Mouse (Mus musculus): ENCODE data around the gene Dicer1. TPM values are rescaled to one million over a fixed set of nuclear protein-coding genes. Genes with fewer than 3 reads are reported as not detected.
A peak's percentile ranks its signal among the peaks of the same experiment; 100 is the strongest.
"Not testable (repeated sequence)": the region's sequence is repeated elsewhere in the genome, so short reads cannot be mapped to it uniquely, and the experiment has no call there.

The Dicer1 gene
- polyA plus RNA-seq, 1 experiment from 2014 or later = 15.6 TPM

DNA sequence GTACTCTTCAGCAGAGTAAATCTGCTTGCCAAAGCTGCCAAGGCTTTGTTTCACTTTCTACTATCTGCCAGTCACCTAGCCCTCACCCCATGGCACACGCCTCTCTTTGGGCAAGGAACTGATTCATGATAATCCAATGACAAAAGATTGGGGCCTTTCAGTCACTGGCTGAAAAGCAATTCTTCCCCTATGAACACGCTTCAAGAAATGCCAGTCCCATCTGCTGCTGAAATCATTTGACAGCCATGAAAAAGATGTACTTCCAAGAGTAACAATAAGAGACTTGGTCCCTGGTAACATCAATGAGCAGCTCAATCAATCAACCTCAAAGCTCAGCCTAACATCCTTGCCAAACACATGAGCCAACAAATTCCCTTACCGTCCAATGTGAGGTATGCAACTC is 15.8 kb downstream of the Dicer1 start:
- no peak overlapping the region for H3K27ac ChIP-seq (ENCODE audit: low read length)
- H3K9me3 ChIP-seq (ENCODE audit: low read length) = no peaks in the 10 kb centered on the region
- H3K27me3 ChIP-seq (replicated peaks; ENCODE audit: insufficient read depth, low read length) = no peaks in the 10 kb centered on the region
- ATAC-seq (no peak), DNase-seq (ENCODE audit: low spot score) (no peak)
- 64% methylated on average over 3 of the region's 3 CpGs for WGBS
- H3K9ac ChIP-seq (replicated peaks; ENCODE audit: low read depth) = no peak overlapping the region
- TF ChIP-seq CTCF (IDR thresholded peaks at IDR 0.05) (no peak), EP300 (IDR thresholded peaks at IDR 0.05) (no peak)
- H3K36me3 ChIP-seq (ENCODE audit: insufficient read depth, low read length) = peaks cover 3% of the 10 kb centered on the region; the same call in 1 of the 2 replicates
- no peak overlapping the region for H3K4me3 ChIP-seq (ENCODE audit: low read depth, low read length)
- H3K4me1 ChIP-seq (ENCODE audit: insufficient read depth, low read depth, low read length) = no peaks in the 10 kb centered on the region
- no peak overlapping the region for H3K4me2 ChIP-seq (replicated peaks; ENCODE audit: low read depth, low read length)

DNA sequence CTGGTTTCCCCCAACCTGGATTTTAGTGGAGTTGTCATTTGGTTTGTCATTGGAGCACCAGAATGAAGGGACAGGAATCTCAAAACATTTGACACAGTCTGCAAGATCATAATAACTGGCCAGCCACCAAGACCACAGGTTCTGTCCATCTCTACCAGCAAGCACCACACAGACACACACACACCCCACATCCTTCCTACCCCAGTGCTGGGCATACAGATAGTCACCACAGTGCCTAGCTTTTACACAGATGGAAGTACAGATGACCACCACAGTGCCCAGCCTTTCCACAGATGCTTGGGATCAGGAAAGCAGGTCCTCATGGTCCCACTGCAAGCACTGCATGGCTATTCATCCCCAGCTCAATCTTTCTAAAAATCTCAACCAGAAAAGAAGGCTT is 18.6 kb downstream of the Dicer1 start:
- no peak for ATAC-seq

DNA sequence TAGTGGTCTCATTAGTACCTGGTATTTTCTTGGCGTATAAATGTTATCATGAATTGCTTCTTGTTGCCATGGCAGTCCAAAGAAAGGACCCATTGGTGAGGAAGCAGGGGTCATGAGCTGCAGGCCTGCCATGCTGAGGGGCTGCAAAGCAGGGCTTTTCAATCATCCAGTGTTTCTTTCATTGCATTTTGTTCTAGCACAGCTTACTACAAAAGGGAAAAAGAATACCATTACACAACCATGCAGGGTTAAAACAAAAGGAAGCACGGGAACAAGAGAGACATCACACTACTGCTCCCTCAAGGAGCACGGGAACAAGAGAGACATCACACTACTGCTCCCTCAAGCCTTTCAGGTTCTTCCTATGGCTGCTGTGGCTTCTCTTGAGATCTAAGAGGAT is 20.0 kb downstream of the Dicer1 start:
- Histone ChIP-seq H3K27me3 (replicated peaks; ENCODE audit: insufficient read depth, low read length) (no peaks in the 10 kb centered on the region), H3K36me3 (ENCODE audit: insufficient read depth, low read length) (peaks cover 34% of the 10 kb centered on the region), H3K4me2 (replicated peaks; ENCODE audit: low read depth, low read length) (no peak overlapping the region), H3K9me3 (ENCODE audit: low read length) (no peaks in the 10 kb centered on the region), H3K4me3 (ENCODE audit: low read depth, low read length) (no peak overlapping the region), H3K9ac (replicated peaks; ENCODE audit: low read depth) (no peak overlapping the region), H3K4me1 (ENCODE audit: insufficient read depth, low read depth, low read length) (no peaks in the 10 kb centered on the region), H3K27ac (ENCODE audit: low read length) (no peak overlapping the region)
- ATAC-seq = no peak
- no peak for TF ChIP-seq EP300 (IDR thresholded peaks at IDR 0.05)
- TF ChIP-seq CTCF (IDR thresholded peaks at IDR 0.05) = no peak
- 89% methylated on average over 3 of the region's 3 CpGs for WGBS
- DNase-seq (ENCODE audit: low spot score) = no peak

More for the DNA sequence above, 18.6 kb downstream of the Dicer1 start:
- H3K9me3 ChIP-seq (ENCODE audit: low read length) = no peaks in the 10 kb centered on the region
- H3K9ac ChIP-seq (replicated peaks; ENCODE audit: low read depth) = no peak overlapping the region
- H3K27me3 ChIP-seq (replicated peaks; ENCODE audit: insufficient read depth, low read length) = no peaks in the 10 kb centered on the region
- no peak overlapping the region for H3K4me2 ChIP-seq (replicated peaks; ENCODE audit: low read depth, low read length)
- H3K4me3 ChIP-seq (ENCODE audit: low read depth, low read length) = no peak overlapping the region
- DNase-seq (ENCODE audit: low spot score) = no peak
- H3K27ac ChIP-seq (ENCODE audit: low read length) = no peak overlapping the region
- TF ChIP-seq CTCF (IDR thresholded peaks at IDR 0.05) (no peak), EP300 (IDR thresholded peaks at IDR 0.05) (no peak)
- H3K36me3 ChIP-seq (ENCODE audit: insufficient read depth, low read length) = peaks cover 24% of the 10 kb centered on the region
- no peaks in the 10 kb centered on the region for H3K4me1 ChIP-seq (ENCODE audit: insufficient read depth, low read depth, low read length)

DNA sequence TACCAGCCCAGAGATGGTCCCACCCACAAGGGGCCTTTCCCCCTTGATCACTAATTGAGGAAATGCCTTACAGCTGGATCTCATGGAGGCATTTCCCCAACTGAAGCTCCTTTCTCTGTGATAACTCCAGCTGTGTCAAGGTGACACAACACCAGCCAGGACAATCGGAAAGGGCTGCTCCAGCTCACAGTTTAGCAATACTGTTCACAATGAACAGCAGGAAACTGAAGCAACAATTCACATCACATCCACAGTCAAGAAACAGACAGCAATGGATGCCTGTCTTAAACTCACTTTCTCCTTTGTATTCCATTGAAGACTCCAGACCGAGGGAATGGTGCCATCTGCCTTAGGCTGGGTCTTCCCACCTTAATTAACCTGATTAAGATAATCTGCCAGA is 25.3 kb downstream of the Dicer1 start:
- not testable (repeated sequence) for H3K4me3 ChIP-seq (ENCODE audit: low read depth, low read length); H3K27me3 ChIP-seq (replicated peaks; ENCODE audit: insufficient read depth, low read length); H3K27ac ChIP-seq (ENCODE audit: low read length); H3K4me1 ChIP-seq (ENCODE audit: insufficient read depth, low read depth, low read length); H3K4me2 ChIP-seq (replicated peaks; ENCODE audit: low read depth, low read length); H3K9ac ChIP-seq (replicated peaks; ENCODE audit: low read depth); H3K9me3 ChIP-seq (ENCODE audit: low read length); DNase-seq (ENCODE audit: low spot score); ATAC-seq
- peaks cover 53% of the 10 kb centered on the region for H3K36me3 ChIP-seq (ENCODE audit: insufficient read depth, low read length)
- WGBS = 85% methylated on average over 2 of the region's 2 CpGs

DNA sequence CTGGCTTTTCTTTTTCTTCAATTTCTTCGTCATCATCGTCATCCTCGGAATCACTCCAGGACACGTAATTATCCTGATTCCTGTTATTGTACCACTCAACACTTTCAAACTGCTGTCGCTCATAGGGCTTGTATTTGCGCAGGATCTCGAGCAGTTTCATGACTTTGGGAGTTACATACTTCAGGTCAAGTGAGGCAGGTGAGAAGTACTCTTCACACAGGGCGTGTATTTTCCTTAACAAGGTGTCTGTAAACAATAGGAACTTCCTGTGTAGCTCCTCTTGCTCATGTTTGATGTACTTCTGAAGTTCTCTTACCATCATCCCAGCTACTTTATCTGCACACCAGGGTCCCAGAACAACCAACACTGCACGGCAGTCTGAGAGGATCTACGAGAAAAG is 29.7 kb downstream of the Dicer1 start:
- H3K27me3 ChIP-seq (replicated peaks; ENCODE audit: insufficient read depth, low read length) = no peaks in the 10 kb centered on the region
- H3K9ac ChIP-seq (replicated peaks; ENCODE audit: low read depth) = no peak overlapping the region
- H3K4me2 ChIP-seq (replicated peaks; ENCODE audit: low read depth, low read length) = no peak overlapping the region
- WGBS = 62% methylated on average over 10 of the region's 10 CpGs
- H3K9me3 ChIP-seq (ENCODE audit: low read length) = no peaks in the 10 kb centered on the region
- TF ChIP-seq CTCF (IDR thresholded peaks at IDR 0.05) (no peak), EP300 (IDR thresholded peaks at IDR 0.05) (no peak; the same call in 1 of the 2 replicates)
- no peak overlapping the region for H3K4me3 ChIP-seq (ENCODE audit: low read depth, low read length)
- DNase-seq (ENCODE audit: low spot score) = peak; percentile 71
- H3K4me1 ChIP-seq (ENCODE audit: insufficient read depth, low read depth, low read length) = no peaks in the 10 kb centered on the region
- peak; percentile 80 for ATAC-seq
- H3K27ac ChIP-seq (ENCODE audit: low read length) = no peak overlapping the region
- H3K36me3 ChIP-seq (ENCODE audit: insufficient read depth, low read length) = peaks cover 20% of the 10 kb centered on the region; the same call in 1 of the 2 replicates

DNA sequence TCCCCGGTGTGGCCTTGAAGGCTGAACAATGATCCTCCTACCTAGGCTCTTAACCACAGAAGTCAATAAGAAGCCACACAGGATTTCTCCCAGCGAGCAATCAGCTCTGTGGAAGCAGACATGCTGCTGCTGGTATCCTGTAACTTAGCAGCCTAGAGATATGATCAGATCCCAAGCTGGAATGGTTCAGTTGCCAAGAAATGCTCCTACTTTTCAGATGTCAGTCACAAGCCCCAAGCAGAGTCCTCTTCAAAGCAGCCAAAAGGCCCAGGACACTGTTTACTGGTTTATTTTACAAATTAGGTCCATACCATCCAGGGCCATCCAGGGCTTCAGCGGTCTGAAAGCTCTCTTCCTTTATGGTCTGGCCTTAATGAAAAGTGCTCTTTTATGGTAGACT is 30.7 kb downstream of the Dicer1 start:
- H3K4me2 ChIP-seq (replicated peaks; ENCODE audit: low read depth, low read length) = no peak overlapping the region
- 95% methylated on average over 3 of the region's 3 CpGs for WGBS
- peaks cover 18% of the 10 kb centered on the region; the same call in 1 of the 2 replicates for H3K36me3 ChIP-seq (ENCODE audit: insufficient read depth, low read length)
- no peaks in the 10 kb centered on the region for H3K27me3 ChIP-seq (replicated peaks; ENCODE audit: insufficient read depth, low read length)
- H3K9ac ChIP-seq (replicated peaks; ENCODE audit: low read depth) = no peak overlapping the region
- ATAC-seq = no peak
- DNase-seq (ENCODE audit: low spot score) = no peak
- TF ChIP-seq EP300 (IDR thresholded peaks at IDR 0.05) (no peak), CTCF (IDR thresholded peaks at IDR 0.05) (no peak)
- no peaks in the 10 kb centered on the region for H3K9me3 ChIP-seq (ENCODE audit: low read length)
- no peak overlapping the region for H3K27ac ChIP-seq (ENCODE audit: low read length)
- H3K4me1 ChIP-seq (ENCODE audit: insufficient read depth, low read depth, low read length) = no peaks in the 10 kb centered on the region
- H3K4me3 ChIP-seq (ENCODE audit: low read depth, low read length) = no peak overlapping the region

DNA sequence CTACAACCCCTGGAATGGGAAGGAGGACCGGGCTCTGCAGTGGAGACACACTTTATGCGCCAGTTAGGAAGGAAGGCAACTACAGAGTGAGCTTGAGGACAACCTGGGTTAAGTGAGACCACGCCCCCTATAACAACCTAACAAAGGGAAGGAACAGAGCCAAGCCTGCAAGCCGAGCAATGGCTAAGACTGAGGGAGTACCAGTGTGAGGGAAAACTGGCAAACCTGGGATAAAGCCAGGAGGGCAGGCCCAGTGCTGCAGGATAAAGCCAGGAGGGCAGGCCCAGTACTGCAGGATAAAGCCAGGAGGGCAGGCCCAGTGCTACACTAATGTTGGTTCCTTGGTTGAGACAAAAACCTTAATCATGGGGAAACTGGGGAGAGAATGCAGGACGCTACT is 32.8 kb downstream of the Dicer1 start:
- H3K9ac ChIP-seq (replicated peaks; ENCODE audit: low read depth) = no peak overlapping the region
- H3K4me3 ChIP-seq (ENCODE audit: low read depth, low read length) = no peak overlapping the region
- no peaks in the 10 kb centered on the region for H3K9me3 ChIP-seq (ENCODE audit: low read length)
- H3K27ac ChIP-seq (ENCODE audit: low read length) = no peak overlapping the region
- 75% methylated on average over 5 of the region's 5 CpGs for WGBS
- no peak overlapping the region for H3K4me2 ChIP-seq (replicated peaks; ENCODE audit: low read depth, low read length)
- no peaks in the 10 kb centered on the region for H3K4me1 ChIP-seq (ENCODE audit: insufficient read depth, low read depth, low read length)
- DNase-seq (ENCODE audit: low spot score) (no peak), ATAC-seq (peak; percentile 32; the same call in 1 of the 2 replicates)
- TF ChIP-seq EP300 (IDR thresholded peaks at IDR 0.05) = no peak
- no peak for TF ChIP-seq CTCF (IDR thresholded peaks at IDR 0.05)
- no peaks in the 10 kb centered on the region for H3K27me3 ChIP-seq (replicated peaks; ENCODE audit: insufficient read depth, low read length)
- H3K36me3 ChIP-seq (ENCODE audit: insufficient read depth, low read length) = peaks cover 16% of the 10 kb centered on the region; the same call in 1 of the 2 replicates

Data from lung, postnatal 0 days (tissue).